Mouse (Mus musculus): ENCODE results near the gene Pcca. TPM values are rescaled to one million over a fixed set of nuclear protein-coding genes. Genes with fewer than 3 reads are reported as not detected.

Gene Pcca
- total and polyA plus RNA-seq, 2 experiments, result 26.3 to 54.1 TPM

GRCm38 (mm10) chr14:122637798-122638555, 103.9 kb downstream of the Pcca start:
- H3K4me1 ChIP-seq (ENCODE audit: control insufficient read depth, insufficient read depth, low read length), result peaks cover 6% of the 10 kb centered on the region; the same call in 1 of the 2 replicates
- no peak overlapping the region for H3K4me3 ChIP-seq (ENCODE audit: insufficient read depth, low read depth, low read length)
- no peaks in the 10 kb centered on the region for H3K27me3 ChIP-seq (ENCODE audit: control insufficient read depth, insufficient read depth, low read length)
- TF ChIP-seq POLR2A (IDR thresholded peaks at IDR 0.05; ENCODE audit: extremely low read depth, insufficient read depth, low read length) (no peak), CTCF (IDR thresholded peaks at IDR 0.05; ENCODE audit: low read depth, low read length) (no peak)
- DNase-seq (ENCODE audit: extremely low read depth, low read depth, low spot score), result no peak
- peaks cover 2% of the 10 kb centered on the region; the same call in 1 of the 2 replicates for H3K36me3 ChIP-seq (ENCODE audit: control insufficient read depth, insufficient read depth, low read length)
- H3K79me2 ChIP-seq (ENCODE audit: control insufficient read depth, insufficient read depth, low read length), result no peaks in the 10 kb centered on the region; the same call in 1 of the 2 replicates
- H3K9ac ChIP-seq (ENCODE audit: low read depth, low read length), result no peak overlapping the region
- WGBS, result 81% methylated on average over 5 of the region's 5 CpGs
- H3K27ac ChIP-seq (replicated peaks; ENCODE audit: insufficient read depth, low read depth, low read length), result no peak overlapping the region

GRCm38 (mm10) chr14:122639168-122639720, 105.1 kb downstream of the Pcca start:
- TF ChIP-seq CTCF (IDR thresholded peaks at IDR 0.05; ENCODE audit: low read depth, low read length) (no peak), POLR2A (IDR thresholded peaks at IDR 0.05; ENCODE audit: extremely low read depth, insufficient read depth, low read length) (no peak)
- WGBS, result 93% methylated on average over 2 of the region's 2 CpGs

GRCm38 (mm10) chr14:122642432-122642831, 108.3 kb downstream of the Pcca start:
- H3K4me1 ChIP-seq (ENCODE audit: control insufficient read depth, insufficient read depth, low read length), result peaks cover 3% of the 10 kb centered on the region; the same call in 1 of the 2 replicates
- no peak for DNase-seq (ENCODE audit: extremely low read depth, low read depth, low spot score)

More at GRCm38 (mm10) chr14:122639168-122639720, 105.1 kb downstream of the Pcca start:
- no peak overlapping the region for H3K9ac ChIP-seq (ENCODE audit: low read depth, low read length)
- no peaks in the 10 kb centered on the region for H3K27me3 ChIP-seq (ENCODE audit: control insufficient read depth, insufficient read depth, low read length)
- peaks cover 3% of the 10 kb centered on the region; the same call in 1 of the 2 replicates for H3K4me1 ChIP-seq (ENCODE audit: control insufficient read depth, insufficient read depth, low read length)
- no peak for DNase-seq (ENCODE audit: extremely low read depth, low read depth, low spot score)
- H3K36me3 ChIP-seq (ENCODE audit: control insufficient read depth, insufficient read depth, low read length), result peaks cover 2% of the 10 kb centered on the region; the same call in 1 of the 2 replicates
- H3K79me2 ChIP-seq (ENCODE audit: control insufficient read depth, insufficient read depth, low read length), result no peaks in the 10 kb centered on the region; the same call in 1 of the 2 replicates
- H3K27ac ChIP-seq (replicated peaks; ENCODE audit: insufficient read depth, low read depth, low read length), result no peak overlapping the region
- H3K4me3 ChIP-seq (ENCODE audit: insufficient read depth, low read depth, low read length), result no peak overlapping the region

GRCm38 (mm10) chr14:122648214-122648613, 114.1 kb downstream of the Pcca start:
- TF ChIP-seq POLR2A (IDR thresholded peaks at IDR 0.05; ENCODE audit: extremely low read depth, insufficient read depth, low read length) (no peak), CTCF (IDR thresholded peaks at IDR 0.05; ENCODE audit: low read depth, low read length) (no peak)
- no peaks in the 10 kb centered on the region for H3K27me3 ChIP-seq (ENCODE audit: control insufficient read depth, insufficient read depth, low read length)
- DNase-seq (ENCODE audit: extremely low read depth, low read depth, low spot score), result no peak
- H3K4me1 ChIP-seq (ENCODE audit: control insufficient read depth, insufficient read depth, low read length), result peaks cover 3% of the 10 kb centered on the region; the same call in 1 of the 2 replicates
- 73% methylated on average over 1 of the region's 1 CpGs for WGBS
- H3K36me3 ChIP-seq (ENCODE audit: control insufficient read depth, insufficient read depth, low read length), result peaks cover 4% of the 10 kb centered on the region; the same call in 1 of the 2 replicates
- peaks cover 2% of the 10 kb centered on the region; the same call in 1 of the 2 replicates for H3K79me2 ChIP-seq (ENCODE audit: control insufficient read depth, insufficient read depth, low read length)
- no peak overlapping the region for H3K27ac ChIP-seq (replicated peaks; ENCODE audit: insufficient read depth, low read depth, low read length)
- no peak overlapping the region for H3K9ac ChIP-seq (ENCODE audit: low read depth, low read length)
- no peak overlapping the region for H3K4me3 ChIP-seq (ENCODE audit: insufficient read depth, low read depth, low read length)

More at GRCm38 (mm10) chr14:122642432-122642831, 108.3 kb downstream of the Pcca start:
- no peak for TF ChIP-seq POLR2A (IDR thresholded peaks at IDR 0.05; ENCODE audit: extremely low read depth, insufficient read depth, low read length)
- no peak for TF ChIP-seq CTCF (IDR thresholded peaks at IDR 0.05; ENCODE audit: low read depth, low read length)
- no peak overlapping the region for H3K4me3 ChIP-seq (ENCODE audit: insufficient read depth, low read depth, low read length)
- H3K27ac ChIP-seq (replicated peaks; ENCODE audit: insufficient read depth, low read depth, low read length), result no peak overlapping the region
- WGBS, result 79% methylated on average over 1 of the region's 1 CpGs
- H3K79me2 ChIP-seq (ENCODE audit: control insufficient read depth, insufficient read depth, low read length), result no peaks in the 10 kb centered on the region; the same call in 1 of the 2 replicates
- H3K9ac ChIP-seq (ENCODE audit: low read depth, low read length), result no peak overlapping the region
- H3K36me3 ChIP-seq (ENCODE audit: control insufficient read depth, insufficient read depth, low read length), result no peaks in the 10 kb centered on the region
- H3K27me3 ChIP-seq (ENCODE audit: control insufficient read depth, insufficient read depth, low read length), result no peaks in the 10 kb centered on the region

- Histone ChIP-seq H3K27me3 (ENCODE audit: control insufficient read depth, insufficient read depth, low read length) (no peaks in the 10 kb centered on the region), H3K4me3 (ENCODE audit: insufficient read depth, low read depth, low read length) (no peak overlapping the region), H3K36me3 (ENCODE audit: control insufficient read depth, insufficient read depth, low read length) (peaks cover 6% of the 10 kb centered on the region; the same call in 1 of the 2 replicates), H3K4me1 (ENCODE audit: control insufficient read depth, insufficient read depth, low read length) (no peaks in the 10 kb centered on the region), H3K9ac (ENCODE audit: low read depth, low read length) (no peak overlapping the region), H3K79me2 (ENCODE audit: control insufficient read depth, insufficient read depth, low read length) (0 out of 2 replicates have a peak, but pooled peaks cover 2% of the 10 kb centered on the region), H3K27ac (replicated peaks; ENCODE audit: insufficient read depth, low read depth, low read length) (no peak overlapping the region)
- 42% methylated on average over 3 of the region's 3 CpGs for WGBS
- no peak for TF ChIP-seq POLR2A (IDR thresholded peaks at IDR 0.05; ENCODE audit: extremely low read depth, insufficient read depth, low read length)
- no peak for TF ChIP-seq CTCF (IDR thresholded peaks at IDR 0.05; ENCODE audit: low read depth, low read length)
- peak; percentile 56 for DNase-seq (ENCODE audit: extremely low read depth, low read depth, low spot score)
These were observed 115.3 kb downstream of the Pcca start for GRCm38 (mm10) chr14:122649336-122649950.
